Mouse (Mus musculus): ENCODE data around the gene Ccl2. TPM values are rescaled to one million over a fixed set of nuclear protein-coding genes. Genes with fewer than 3 reads are reported as not detected.

The Ccl2 gene
- polyA plus RNA-seq (2017; shearing (Covaris generic)) = not detected

GRCm38 (mm10) chr11:82035356-82035755, at the start of gene Ccl2:
TSS of gene Ccl2 (plus strand) at chr11:82035571.

GRCm38 (mm10) chr11:82038535-82038934, 3.2 kb downstream of the Ccl2 start, which contains the start of gene Gm17268:
TSS of gene Gm17268 (minus strand) at chr11:82038562.

GRCm38 (mm10) chr11:82045471-82045870, 10.1 kb downstream of the Ccl2 start, which contains the start of gene Ccl7:
TSS of gene Ccl7 (plus strand) at chr11:82045712.

GRCm38 (mm10) chr11:82057646-82058045, 22.3 kb downstream of the Ccl2 start, which contains the start of gene Ccl11:
TSS of gene Ccl11 (plus strand) at chr11:82057823.

Other genes with a start within 250 kb of the Ccl2 start
- not detected for gene 5530401A14Rik, start 174.9 kb upstream of the Ccl2 start, polyA plus RNA-seq (2017; shearing (Covaris generic))
- gene Asic2, start 67.1 kb upstream of the Ccl2 start, polyA plus RNA-seq (2017; shearing (Covaris generic)) = not detected
- gene Gm17268, start 3.0 kb downstream of the Ccl2 start, polyA plus RNA-seq (2017; shearing (Covaris generic)) = not detected
- gene Ccl7, start 10.1 kb downstream of the Ccl2 start, polyA plus RNA-seq (2017; shearing (Covaris generic)) = not detected
- not detected for gene Ccl11, start 22.3 kb downstream of the Ccl2 start, polyA plus RNA-seq (2017; shearing (Covaris generic))
- not detected for gene Ccl12, start 66.3 kb downstream of the Ccl2 start, polyA plus RNA-seq (2017; shearing (Covaris generic))
- gene Ccl8, start 79.6 kb downstream of the Ccl2 start, polyA plus RNA-seq (2017; shearing (Covaris generic)) = not detected

All from activated CD4-positive, CD25-positive, alpha-beta regulatory T cell, adult 9 weeks (primary cell).